Mouse (Mus musculus): ENCODE data around the gene Steap3. TPM values are rescaled to one million over a fixed set of nuclear protein-coding genes. Genes with fewer than 3 reads are reported as not detected.

Steap3 gene
- polyA plus RNA-seq, 1 experiment from 2014 or later = 16.0 TPM

DNA sequence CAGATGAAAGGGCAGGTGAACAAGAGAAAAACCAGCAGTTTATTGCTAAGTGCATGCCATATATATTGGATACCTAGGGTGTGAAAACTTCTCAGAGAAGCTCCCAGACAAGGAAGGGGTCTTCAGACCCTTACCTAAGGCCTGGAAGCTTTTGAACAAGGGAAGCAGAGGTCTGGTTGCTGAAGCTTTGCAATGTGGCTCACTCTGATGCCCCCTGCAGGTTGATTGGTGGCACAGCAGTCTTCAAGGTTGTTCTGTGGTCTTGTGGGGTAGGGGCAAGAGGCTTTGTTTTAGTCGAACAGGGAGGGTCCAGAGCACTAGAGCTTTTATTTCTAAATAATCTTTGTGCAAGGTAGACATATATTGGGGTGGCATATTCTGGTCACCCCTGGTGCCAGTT is 117.2 kb downstream of the Steap3 start:
- 22% methylated on average over 1 of the region's 1 CpGs for WGBS
- no peaks in the 10 kb centered on the region for H3K9me3 ChIP-seq (replicated peaks)
- H3K36me3 ChIP-seq = no peaks in the 10 kb centered on the region
- H3K9ac ChIP-seq = no peak overlapping the region
- H3K27ac ChIP-seq (ENCODE audit: poor library complexity, severe bottlenecking) = no peak overlapping the region
- H3K4me1 ChIP-seq (replicated peaks) = no peaks in the 10 kb centered on the region
- ATAC-seq (ENCODE audit: insufficient number of reproducible peaks, low FRiP score) = no peak
- no peak overlapping the region for H3K4me2 ChIP-seq
- no peak overlapping the region for H3K4me3 ChIP-seq
- H3K27me3 ChIP-seq (replicated peaks) = no peaks in the 10 kb centered on the region

- Histone ChIP-seq H3K9me3 (replicated peaks) (no peaks in the 10 kb centered on the region), H3K27me3 (replicated peaks) (no peaks in the 10 kb centered on the region), H3K36me3 (no peaks in the 10 kb centered on the region), H3K4me2 (no peak overlapping the region), H3K4me1 (replicated peaks) (no peaks in the 10 kb centered on the region), H3K9ac (no peak overlapping the region), H3K27ac (ENCODE audit: poor library complexity, severe bottlenecking) (no peak overlapping the region), H3K4me3 (no peak overlapping the region)
- no peak for ATAC-seq (ENCODE audit: insufficient number of reproducible peaks, low FRiP score)
These were observed 118.3 kb downstream of the Steap3 start for GRCm38 (mm10) chr1:120154232-120154631.

- Histone ChIP-seq H3K4me2 (no peak overlapping the region), H3K9me3 (replicated peaks) (no peaks in the 10 kb centered on the region), H3K27me3 (replicated peaks) (no peaks in the 10 kb centered on the region), H3K27ac (ENCODE audit: poor library complexity, severe bottlenecking) (no peak overlapping the region), H3K4me1 (replicated peaks) (peaks cover 4% of the 10 kb centered on the region; the same call in 1 of the 2 replicates), H3K9ac (no peak overlapping the region), H3K36me3 (no peaks in the 10 kb centered on the region), H3K4me3 (no peak overlapping the region)
- no peak for ATAC-seq (ENCODE audit: insufficient number of reproducible peaks, low FRiP score)
These were observed 125.5 kb downstream of the Steap3 start for GRCm38 (mm10) chr1:120146994-120147393.

DNA sequence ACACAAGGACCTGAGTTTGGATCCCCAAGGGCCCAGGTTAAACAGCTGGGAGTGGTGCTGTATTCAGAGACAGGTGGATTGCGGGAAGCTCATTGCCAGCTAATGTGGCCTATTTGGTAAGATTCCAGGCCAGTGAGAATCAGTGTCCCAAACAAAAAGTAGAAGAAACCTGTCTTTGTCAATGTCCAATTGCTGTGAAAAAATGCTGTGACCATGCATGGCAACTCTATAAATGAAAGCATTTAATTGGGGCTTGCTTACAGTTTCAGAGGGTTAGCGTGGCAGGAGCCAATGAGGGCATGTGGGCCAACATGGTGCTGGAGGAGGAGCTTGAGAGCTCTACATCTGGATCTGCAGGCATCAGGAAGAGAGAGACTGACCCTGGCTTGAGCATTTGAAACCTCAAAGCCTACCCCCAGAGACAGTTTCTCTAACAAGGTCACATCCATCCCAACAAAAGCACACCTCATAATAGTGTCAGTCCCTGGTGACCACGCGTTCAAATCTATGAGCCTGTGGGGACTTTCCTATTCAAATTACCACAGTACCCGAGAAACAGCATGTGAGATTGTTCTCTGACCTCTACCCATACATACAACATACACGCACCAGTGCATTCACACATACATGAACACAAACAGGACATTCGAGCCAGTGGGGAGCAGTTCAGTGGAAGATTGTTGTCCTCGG is 126.8 kb downstream of the Steap3 start:
- no peaks in the 10 kb centered on the region for H3K36me3 ChIP-seq
- H3K27ac ChIP-seq (ENCODE audit: poor library complexity, severe bottlenecking) = no peak overlapping the region
- H3K4me1 ChIP-seq (replicated peaks) = peaks cover 4% of the 10 kb centered on the region; the same call in 1 of the 2 replicates
- no peak overlapping the region for H3K4me3 ChIP-seq
- no peaks in the 10 kb centered on the region for H3K27me3 ChIP-seq (replicated peaks)
- no peak overlapping the region for H3K9ac ChIP-seq
- H3K9me3 ChIP-seq (replicated peaks) = no peaks in the 10 kb centered on the region
- WGBS = 85% methylated on average over 8 of the region's 8 CpGs
- ATAC-seq (ENCODE audit: insufficient number of reproducible peaks, low FRiP score) = no peak
- no peak overlapping the region for H3K4me2 ChIP-seq

GRCm38 (mm10) chr1:120142551-120142950 is 130.0 kb downstream of the Steap3 start:
- Histone ChIP-seq H3K27ac (ENCODE audit: poor library complexity, severe bottlenecking) (no peak overlapping the region), H3K36me3 (no peaks in the 10 kb centered on the region), H3K27me3 (replicated peaks) (no peaks in the 10 kb centered on the region), H3K4me1 (replicated peaks) (peaks cover 8% of the 10 kb centered on the region), H3K9me3 (replicated peaks) (no peaks in the 10 kb centered on the region), H3K9ac (no peak overlapping the region), H3K4me2 (no peak overlapping the region), H3K4me3 (no peak overlapping the region)
- WGBS = 69% methylated on average over 5 of the region's 5 CpGs
- ATAC-seq (ENCODE audit: insufficient number of reproducible peaks, low FRiP score) = no peak

Other genes with a start within 250 kb of the Steap3 start
- gene Tmem37, start 198.6 kb downstream of the Steap3 start, polyA plus RNA-seq (2016; fragmentation: Nextera tagmentation; extraction: Ambion mirVana) = 14.3 and 15.0 TPM in 2 replicates
- gene Dbi, start 151.6 kb downstream of the Steap3 start, polyA plus RNA-seq (2016; fragmentation: Nextera tagmentation; extraction: Ambion mirVana) = 655 and 695 TPM in 2 replicates
- gene 3110009E18Rik, start 151.5 kb downstream of the Steap3 start, polyA plus RNA-seq (2016; fragmentation: Nextera tagmentation; extraction: Ambion mirVana) = 11.8 and 14.1 TPM in 2 replicates
- not detected in 2 replicates for gene C1ql2, start 67.9 kb upstream of the Steap3 start, polyA plus RNA-seq (2016; fragmentation: Nextera tagmentation; extraction: Ambion mirVana)
- gene Marco, start 232.3 kb upstream of the Steap3 start, polyA plus RNA-seq (2016; fragmentation: Nextera tagmentation; extraction: Ambion mirVana) = not detected in 2 replicates